Mouse (Mus musculus) C2C12 (cell line): ENCODE results near the gene F5. TPM values are rescaled to one million over a fixed set of nuclear protein-coding genes. Genes with fewer than 3 reads are reported as not detected.

Experiments used
- H3K27me3 ChIP-seq: one replicate; pipeline ENCODE4 v1.6.1; 2011; ENCODE audit not compliant: control insufficient read depth, insufficient read depth, insufficient read length
- H3K36me3 ChIP-seq: one replicate; pipeline ENCODE4 v1.6.1; 2011; ENCODE audit not compliant: control insufficient read depth, insufficient read depth
- H3K4me3 ChIP-seq: one replicate; pipeline ENCODE4 v1.5.1; 2011; ENCODE audit warnings: mild to moderate bottlenecking, control low read depth; ENCODE audit not compliant: poor library complexity, insufficient read depth, severe bottlenecking
- H3K79me2 ChIP-seq: one replicate; pipeline ENCODE4 v1.6.1; 2011; ENCODE audit not compliant: control insufficient read depth, insufficient read depth
- H3K79me3 ChIP-seq: one replicate; pipeline ENCODE4 v1.6.1; 2011; ENCODE audit warnings: low read depth, control low read depth
- H3ac ChIP-seq: one replicate; pipeline ENCODE3; 2011; ENCODE audit warnings: low read depth; ENCODE audit not compliant: control insufficient read depth, insufficient read length
- CEBPB ChIP-seq: IDR thresholded peaks from one replicate; pipeline ENCODE4 v1.6.1; 2011; ENCODE audit warnings: low read depth, mild to moderate bottlenecking, control low read depth, moderate library complexity
- CTCF ChIP-seq: IDR thresholded peaks from one replicate; pipeline ENCODE4 v1.5.1; 2011; ENCODE audit not compliant: control insufficient read depth, insufficient read depth, insufficient read length
- FOSL1 ChIP-seq: IDR thresholded peaks from one replicate; pipeline ENCODE4 v1.8.0; 2011; ENCODE audit warnings: mild to moderate bottlenecking, low read length; ENCODE audit not compliant: poor library complexity, insufficient read depth, severe bottlenecking
- MAX ChIP-seq: IDR thresholded peaks from one replicate; pipeline ENCODE4 v1.6.1; 2011; ENCODE audit warnings: mild to moderate bottlenecking, control low read depth
- MYOD1 ChIP-seq: IDR thresholded peaks from one replicate; pipeline ENCODE4 v1.6.1; 2011; ENCODE audit warnings: low read depth; ENCODE audit not compliant: control insufficient read depth, insufficient read length
- MYOG ChIP-seq: IDR thresholded peaks from one replicate; pipeline ENCODE4 v1.6.1; 2011; ENCODE audit not compliant: control insufficient read depth, insufficient read length; ENCODE audit errors: extremely low read depth
- USF1 ChIP-seq: IDR thresholded peaks from one replicate; pipeline ENCODE4 v1.6.1; 2011; ENCODE audit warnings: low read depth, mild to moderate bottlenecking, control low read depth, moderate library complexity
- polyA plus RNA-seq: library from polyadenylated mRNA; unstranded; fragments of >200 nt; fragmentation: generic; extraction: Trizol; gene quantifications from one replicate; pipeline ENCODE4 v1.2.1, GENCODE M21; 2012; ENCODE audit warnings: missing spikeins

Gene F5
- polyA plus RNA-seq, 1 experiment, result 0.01 TPM

DNA sequence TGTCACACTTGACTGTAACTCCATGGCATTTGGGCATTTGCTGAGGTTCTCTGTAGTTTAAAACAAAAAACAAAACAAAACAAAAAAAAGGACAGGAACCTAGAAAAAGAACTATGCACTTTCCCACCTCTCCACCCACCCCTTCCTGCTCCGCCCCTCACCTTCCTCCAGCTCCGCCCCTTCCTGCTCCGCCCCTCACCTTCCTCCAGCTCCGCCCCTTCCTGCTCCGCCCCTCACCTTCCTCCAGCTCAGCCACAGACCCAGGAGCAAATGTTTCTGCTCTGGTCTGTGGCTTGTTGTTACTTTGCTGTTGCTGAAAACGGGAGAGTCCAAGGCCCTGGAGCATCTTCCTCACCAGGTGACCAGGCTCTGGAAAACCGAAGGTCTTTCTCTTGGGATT, 2.6 kb upstream of the F5 start:
- H3K4me3 ChIP-seq, result no peak overlapping the region
- H3K27me3 ChIP-seq, result no peaks in the 10 kb centered on the region
- H3K79me2 ChIP-seq, result no peaks in the 10 kb centered on the region
- no peak for TF ChIP-seq MYOG
- no peak for TF ChIP-seq CEBPB
- no peak for TF ChIP-seq CTCF
- no peaks in the 10 kb centered on the region for H3K36me3 ChIP-seq
- no peaks in the 10 kb centered on the region for H3K79me3 ChIP-seq
- H3ac ChIP-seq, result no peak overlapping the region

DNA sequence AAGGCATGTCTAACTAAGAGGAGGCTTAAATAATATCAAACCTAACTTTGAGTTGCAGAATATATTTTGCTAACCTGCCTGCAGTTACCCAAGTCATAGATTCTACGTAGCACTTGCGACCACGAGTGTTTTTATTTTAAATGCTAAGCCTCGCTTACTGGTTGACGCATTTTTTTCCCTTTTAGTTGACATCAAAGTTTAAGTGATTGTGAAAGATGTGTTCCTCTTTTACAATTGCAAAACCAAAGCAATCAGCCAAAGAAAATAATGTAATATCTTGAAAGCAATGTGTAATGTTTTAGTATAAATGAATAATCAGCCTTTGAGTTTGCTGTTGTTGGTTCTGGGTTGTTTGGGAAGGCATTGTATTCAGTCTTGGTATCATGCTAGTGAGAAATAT, 1.2 kb downstream of the F5 start:
- Histone ChIP-seq H3K4me3 (no peak overlapping the region), H3K79me2 (no peaks in the 10 kb centered on the region), H3K27me3 (no peaks in the 10 kb centered on the region), H3K36me3 (no peaks in the 10 kb centered on the region), H3K79me3 (no peaks in the 10 kb centered on the region), H3ac (no peak overlapping the region)
- no peak for TF ChIP-seq MYOD1
- no peak for TF ChIP-seq CEBPB
- TF ChIP-seq USF1, result no peak
- no peak for TF ChIP-seq FOSL1
- TF ChIP-seq MAX, result no peak
- TF ChIP-seq MYOG, result no peak
- TF ChIP-seq CTCF, result no peak

DNA sequence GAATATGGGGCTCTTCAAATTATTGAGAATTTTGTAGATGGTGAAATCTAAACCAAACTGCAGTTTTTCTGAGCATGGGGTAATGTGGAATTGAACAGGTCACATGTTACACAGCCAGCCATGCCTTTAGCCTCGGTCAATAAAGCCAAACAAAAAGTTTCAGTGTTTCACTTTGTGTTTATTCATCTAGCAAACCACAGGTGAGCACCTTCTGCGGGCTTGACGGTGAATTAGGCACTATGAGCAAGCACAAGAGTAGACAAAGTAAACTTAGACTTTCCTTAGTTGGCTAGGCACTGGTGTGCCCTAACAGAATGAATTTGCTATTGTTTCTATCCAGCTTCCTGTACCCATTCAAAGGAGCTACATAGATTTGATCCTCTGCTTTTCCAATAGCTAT, 3.3 kb downstream of the F5 start:
- Histone ChIP-seq H3K79me3 (no peaks in the 10 kb centered on the region), H3K79me2 (no peaks in the 10 kb centered on the region), H3K36me3 (no peaks in the 10 kb centered on the region), H3K27me3 (no peaks in the 10 kb centered on the region), H3ac (no peak overlapping the region), H3K4me3 (no peak overlapping the region)
- no peak for TF ChIP-seq FOSL1
- no peak for TF ChIP-seq CTCF
- TF ChIP-seq CEBPB, result no peak

DNA sequence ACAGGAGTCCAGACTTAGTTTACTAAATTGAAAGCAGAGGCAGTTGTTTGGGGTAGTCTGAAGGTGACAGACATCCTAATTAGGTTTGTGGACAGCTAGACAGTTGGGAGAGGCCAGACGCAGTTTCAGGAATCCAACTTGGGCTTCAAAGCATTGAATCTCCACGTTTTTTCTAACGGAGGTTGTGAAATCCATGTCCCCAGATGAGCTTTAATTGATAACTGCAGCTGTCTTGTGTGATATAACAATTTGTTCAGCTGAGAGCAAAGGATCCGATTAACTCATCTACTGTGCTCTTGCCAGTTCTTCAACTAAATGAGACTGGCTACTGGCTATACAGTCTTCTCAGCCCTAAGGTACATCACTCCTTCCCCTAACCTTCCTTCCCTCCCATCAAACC, 6.9 kb downstream of the F5 start:
- H3K4me3 ChIP-seq, result no peak overlapping the region
- H3K27me3 ChIP-seq, result peaks cover 12% of the 10 kb centered on the region
- no peaks in the 10 kb centered on the region for H3K36me3 ChIP-seq
- H3K79me2 ChIP-seq, result no peaks in the 10 kb centered on the region
- TF ChIP-seq MYOG (no peak), MYOD1 (no peak), CEBPB (no peak), CTCF (no peak), FOSL1 (no peak), MAX (no peak), USF1 (no peak)
- H3K79me3 ChIP-seq, result no peaks in the 10 kb centered on the region
- H3ac ChIP-seq, result no peak overlapping the region

DNA sequence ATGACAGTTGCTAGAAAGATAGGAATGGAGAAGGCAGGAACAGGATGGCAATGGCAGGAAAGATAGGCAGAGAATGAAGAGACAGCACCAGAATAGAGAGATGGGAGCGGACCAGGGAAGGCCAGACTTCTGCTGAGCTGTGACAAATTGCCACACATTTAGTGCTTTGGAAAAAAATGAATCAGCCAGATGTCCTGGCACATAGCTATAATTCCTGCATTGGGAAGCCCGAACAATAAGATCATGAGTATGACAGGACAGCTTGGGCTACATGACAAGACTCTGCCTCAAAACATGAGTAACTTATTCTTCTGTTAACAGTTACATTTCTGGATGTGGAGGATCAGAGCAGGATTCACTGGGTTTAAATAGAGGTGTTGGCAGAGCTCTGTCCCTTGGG, 8.1 kb downstream of the F5 start:
- TF ChIP-seq MYOG, result no peak
- TF ChIP-seq CEBPB, result no peak
- Histone ChIP-seq H3K36me3 (no peaks in the 10 kb centered on the region), H3K79me2 (no peaks in the 10 kb centered on the region), H3K4me3 (no peak overlapping the region), H3ac (no peak overlapping the region), H3K27me3 (peaks cover 16% of the 10 kb centered on the region), H3K79me3 (no peaks in the 10 kb centered on the region)

DNA sequence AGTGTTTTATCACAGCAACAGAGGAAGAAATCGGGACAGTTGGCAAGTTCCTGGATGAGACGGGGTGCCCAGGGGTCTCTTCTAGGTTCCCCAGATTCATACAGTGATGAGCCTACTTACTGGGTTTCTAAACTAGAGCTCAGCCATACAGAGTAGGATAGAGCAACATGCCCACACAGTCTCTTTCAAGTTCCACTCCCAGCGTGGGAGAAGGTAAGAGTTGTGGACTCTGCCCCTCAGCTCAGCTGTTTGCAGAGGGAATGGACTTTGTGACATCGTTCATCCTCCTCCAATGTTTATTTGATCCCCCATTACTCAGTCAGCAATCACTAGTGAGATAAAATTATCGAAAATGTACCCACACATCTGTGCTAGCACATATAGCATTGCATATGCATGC, 11.1 kb downstream of the F5 start:
- TF ChIP-seq MYOG (no peak), MAX (no peak), MYOD1 (no peak), CEBPB (no peak), USF1 (no peak), CTCF (no peak), FOSL1 (no peak)
- Histone ChIP-seq H3ac (no peak overlapping the region), H3K4me3 (no peak overlapping the region), H3K27me3 (peaks cover 18% of the 10 kb centered on the region), H3K36me3 (no peaks in the 10 kb centered on the region), H3K79me3 (no peaks in the 10 kb centered on the region), H3K79me2 (no peaks in the 10 kb centered on the region)

DNA sequence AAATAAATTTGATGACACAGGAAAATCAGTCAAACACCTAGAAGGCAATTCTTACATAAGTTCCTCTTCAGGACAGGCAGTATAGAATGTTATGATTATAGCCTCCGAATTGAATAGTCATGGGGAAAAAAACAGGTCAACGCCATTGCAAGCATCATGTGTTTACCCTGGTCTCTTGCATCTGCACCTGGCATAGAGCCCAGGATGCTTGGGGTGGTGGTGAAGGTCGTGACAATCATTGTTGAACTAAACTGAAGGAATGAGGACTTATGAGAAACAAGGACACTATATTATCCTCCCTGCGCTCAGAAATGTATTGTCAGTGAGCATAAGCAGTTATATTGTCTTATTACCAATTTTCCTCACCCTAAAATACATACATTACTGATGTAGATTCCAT, 17.2 kb downstream of the F5 start:
- Histone ChIP-seq H3K36me3 (no peaks in the 10 kb centered on the region), H3K27me3 (peaks cover 9% of the 10 kb centered on the region), H3K4me3 (no peak overlapping the region), H3K79me2 (no peaks in the 10 kb centered on the region), H3ac (no peak overlapping the region), H3K79me3 (no peaks in the 10 kb centered on the region)
- TF ChIP-seq USF1, result no peak
- TF ChIP-seq FOSL1, result no peak
- TF ChIP-seq CEBPB, result no peak
- TF ChIP-seq MYOG, result no peak
- no peak for TF ChIP-seq MYOD1
- TF ChIP-seq CTCF, result no peak
- no peak for TF ChIP-seq MAX
